Mouse (Mus musculus): ENCODE data around the gene Slc35c1.

Slc35c1 gene

GRCm38 (mm10) chr2:92404737-92405136 is 55.6 kb downstream of the Slc35c1 start:
- no peak for DNase-seq (ENCODE audit: low spot score in 2 of 2)

DNA sequence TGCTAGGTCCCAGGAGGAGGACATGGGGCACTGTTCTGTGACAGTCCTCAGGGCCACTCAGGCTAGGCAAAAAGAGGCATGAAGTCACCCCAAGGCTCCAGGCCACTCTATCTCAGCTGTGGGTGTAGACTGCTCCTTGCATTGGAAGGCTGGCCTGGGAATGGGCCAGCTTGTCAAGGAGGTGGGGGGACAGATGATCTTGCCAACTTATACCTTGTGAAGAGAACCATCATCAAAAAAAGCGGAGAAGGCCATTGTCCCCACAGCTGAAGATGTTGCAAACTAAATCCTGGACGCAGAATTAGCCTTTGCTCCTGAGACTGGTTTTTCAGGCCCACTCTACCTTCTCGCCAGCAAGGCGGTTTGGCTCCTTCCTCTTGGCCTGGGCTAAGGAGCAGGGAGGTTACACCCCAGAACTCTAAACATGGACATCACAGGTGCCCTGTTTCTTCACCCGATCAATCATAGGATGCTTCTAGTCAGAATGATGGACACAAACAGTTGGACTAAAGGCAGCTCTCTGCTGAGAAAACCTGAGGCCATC is 56.5 kb downstream of the Slc35c1 start:
- no peak for DNase-seq (ENCODE audit: low spot score in 2 of 2)
